22 mouse cellular contexts compared by ENCODE assay signal in genomic region chr1:20973389-20973788, GRCm38 (mm10).
"Had no signal": no experiment of that assay in that cellular context is flagged by ENCODE, and none has a peak within 500 bp of the region (broad histone marks: within the 10 kb centered on the region; RNA-seq: fewer than 3 reads in every experiment).

No protein-coding gene starts in this region.

- H3K9me3 ChIP-seq: heart, embryonic 10.5 days; heart, embryonic 12.5 days; hindbrain, embryonic 13.5 days; intestine, embryonic 15.5 days; limb, embryonic 13.5 days; limb, embryonic 15.5 days had no signal

- H3K4me2 ChIP-seq: heart, embryonic 12.5 days; hindbrain, embryonic 13.5 days; intestine, embryonic 15.5 days; limb, embryonic 13.5 days; limb, embryonic 15.5 days had no signal

- H3K9ac ChIP-seq: heart, embryonic 12.5 days; hindbrain, embryonic 13.5 days; intestine, embryonic 15.5 days; limb, embryonic 13.5 days; limb, embryonic 15.5 days had no signal

- H3K27me3 ChIP-seq: heart, embryonic 12.5 days; hindbrain, embryonic 13.5 days; intestine, embryonic 15.5 days; limb, embryonic 13.5 days; limb, embryonic 15.5 days had no signal

- ATAC-seq: hindbrain, embryonic 16.5 days; inflammation-experienced regulatory T-cells, adult 6 months; intestine, embryonic 15.5 days; intestine, postnatal 0 days had no signal

- DNase-seq: gastrocnemius, adult 2 months; gastrocnemius, postnatal 10 days; gastrocnemius, postnatal 25 days; heart, adult 18-20 months; heart, postnatal 10 days; heart, postnatal 4 days; kidney, adult 18-20 months; kidney, adult 8-10 months; kidney, postnatal 10 days; kidney, postnatal 25 days; kidney, postnatal 4 days had no signal

- H3K4me1 ChIP-seq: heart, embryonic 10.5 days; heart, embryonic 12.5 days; hindbrain, embryonic 13.5 days; intestine, embryonic 15.5 days; limb, embryonic 13.5 days; limb, embryonic 15.5 days had no signal

- H3K4me3 ChIP-seq: gastrocnemius, adult 2 months; heart, embryonic 10.5 days; heart, embryonic 12.5 days; hindbrain, embryonic 13.5 days; intestine, embryonic 15.5 days; layer of hippocampus, adult 2 months; left cerebral cortex, adult 2 months; limb, embryonic 13.5 days; limb, embryonic 15.5 days had no signal

- H3K36me3 ChIP-seq: heart, embryonic 10.5 days; heart, embryonic 12.5 days; hindbrain, embryonic 13.5 days; intestine, embryonic 15.5 days; limb, embryonic 13.5 days; limb, embryonic 15.5 days had no signal

- H3K27ac ChIP-seq: heart, embryonic 10.5 days; hindbrain, embryonic 13.5 days; intestine, embryonic 15.5 days; layer of hippocampus, adult 2 months; left cerebral cortex, adult 2 months; limb, embryonic 13.5 days; limb, embryonic 15.5 days had no signal
